In the genomic region with DNA sequence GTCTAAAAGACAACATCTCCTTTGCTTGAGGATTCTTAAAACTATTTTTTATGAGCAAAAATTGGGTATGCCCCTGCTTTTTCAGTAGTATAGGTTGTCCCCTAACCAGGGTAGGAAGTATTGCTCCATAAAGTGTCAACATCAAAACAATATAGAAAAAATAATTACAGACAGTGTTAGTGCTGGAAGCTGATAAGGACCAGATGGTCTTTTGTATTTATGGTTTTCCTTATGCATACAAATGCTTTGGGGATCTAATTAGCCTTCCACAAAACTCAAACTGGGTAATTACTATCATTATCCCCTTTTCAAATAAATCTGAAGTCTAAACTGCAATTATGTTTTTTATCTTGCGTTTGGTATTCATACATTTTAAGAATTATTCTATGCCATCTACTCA, we compare ENCODE assay signal across 15 mouse cellular contexts.
"Had no signal": no experiment of that assay in that cellular context is flagged by ENCODE, and none has a peak within 500 bp of the region (broad histone marks: within the 10 kb centered on the region; RNA-seq: fewer than 3 reads in every experiment).

No protein-coding gene starts in this region.

- H3K27ac ChIP-seq: macrophage; midbrain, embryonic 13.5 days; midbrain, embryonic 15.5 days; neural tube, embryonic 12.5 days had no signal

- ATAC-seq: midbrain, embryonic 13.5 days; midbrain, embryonic 15.5 days had no signal

- H3K9me3 ChIP-seq: midbrain, embryonic 13.5 days; midbrain, embryonic 15.5 days; neural tube, embryonic 12.5 days had no signal

- H3K4me3 ChIP-seq: megakaryocyte, embryonic 14.5 days; midbrain, embryonic 13.5 days; midbrain, embryonic 15.5 days; neural tube, embryonic 12.5 days had no signal

- H3K4me2 ChIP-seq: lung, embryonic 14.5 days; midbrain, embryonic 11.5 days; midbrain, embryonic 13.5 days; midbrain, embryonic 15.5 days; neural tube, embryonic 12.5 days had no signal

- H3K9ac ChIP-seq: lung, embryonic 14.5 days; midbrain, embryonic 13.5 days; midbrain, embryonic 15.5 days; neural tube, embryonic 12.5 days had no signal

- H3K4me1 ChIP-seq: megakaryocyte, embryonic 14.5 days; midbrain, embryonic 15.5 days; neural tube, embryonic 12.5 days had no signal

- H3K27me3 ChIP-seq: midbrain, embryonic 13.5 days; midbrain, embryonic 15.5 days; neural tube, embryonic 12.5 days had no signal

- DNase-seq: lung, adult 18-20 months; lung, embryonic 14.5 days; lung, postnatal 10 days; right cerebral cortex, postnatal 25 days; right cerebral cortex, postnatal 4 days; spleen, adult 18-20 months; thymus, adult 18-20 months; thymus, postnatal 14 days; thymus, postnatal 36 days had no signal

- H3K36me3 ChIP-seq: midbrain, embryonic 13.5 days; midbrain, embryonic 15.5 days; neural tube, embryonic 12.5 days had no signal
